Mouse (Mus musculus): Measurements from ENCODE around the gene Gm42878.

DNA sequence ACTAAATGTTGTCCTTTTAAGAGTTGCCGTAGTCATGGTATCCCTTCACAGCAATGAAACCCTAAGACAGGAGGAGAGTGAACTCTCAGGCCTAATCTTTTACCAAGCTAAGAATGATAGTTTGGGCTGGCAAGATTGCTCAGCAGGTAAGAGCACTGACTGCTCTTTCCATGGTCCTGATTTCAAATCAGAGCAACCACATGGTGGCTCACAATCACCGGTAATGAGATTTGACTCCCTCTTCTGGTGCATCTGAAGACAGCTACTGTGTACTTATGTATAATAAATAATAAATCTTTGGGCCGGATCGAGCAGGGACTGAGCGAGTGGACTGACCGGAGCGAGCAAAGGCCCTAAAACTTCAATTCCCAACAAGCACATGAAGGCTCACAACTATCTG is 4.0 kb downstream of the Gm42878 start:
- TF ChIP-seq TCF12 (IDR thresholded peaks at IDR 0.05; ENCODE audit: insufficient read depth, poor library complexity, severe bottlenecking) = no peak
- TF ChIP-seq POLR2A (IDR thresholded peaks at IDR 0.05; ENCODE audit: insufficient read length, low read depth) = no peak
- no peak for TF ChIP-seq E2F4 (IDR thresholded peaks at IDR 0.05; ENCODE audit: insufficient read depth)
- TF ChIP-seq MYOD1 (IDR thresholded peaks at IDR 0.05; ENCODE audit: control insufficient read depth in 1 of 3, insufficient read length in 2 of 3, low read depth in 2 of 3) = no peak
- no peak for TF ChIP-seq REST (IDR thresholded peaks at IDR 0.05; ENCODE audit: insufficient read depth, insufficient read length)
- no peak for TF ChIP-seq USF1 (IDR thresholded peaks at IDR 0.05; ENCODE audit: low read depth)
- TF ChIP-seq CEBPB (IDR thresholded peaks at IDR 0.05; ENCODE audit: insufficient read depth, poor library complexity, severe bottlenecking) = no peak
- TF ChIP-seq POLR2AphosphoS2 (IDR thresholded peaks at IDR 0.05; ENCODE audit: insufficient read length, low read depth) = no peak

Measured in myocyte (in vitro differentiated cells).